Mouse (Mus musculus) ovary, adult 18-20 months (tissue): ENCODE results near the gene B3galt6.

Experiments used
- DNase-seq: peaks from one replicate; pipeline ENCODE4 v3.0.0; 2022; ENCODE audit warnings: low spot score, mixed read lengths

Gene B3galt6

GRCm38 (mm10) chr4:155992241-155992905 is at the start of gene B3galt6, which contains the start of gene Sdf4:
Gene B3galt6 (minus strand): TSS chr4:155992649.
Gene Sdf4 (plus strand): TSS chr4:155992872.
- DNase-seq: peak; percentile 89

- no peak for DNase-seq
These were observed 42.5 kb upstream of the B3galt6 start for GRCm38 (mm10) chr4:156034901-156035300.

- DNase-seq: no peak
These were observed 41.9 kb upstream of the B3galt6 start for GRCm38 (mm10) chr4:156034301-156034700.

GRCm38 (mm10) chr4:156033476-156034119 is 41.1 kb upstream of the B3galt6 start:
- no peak for DNase-seq

GRCm38 (mm10) chr4:156032856-156033255 is 40.4 kb upstream of the B3galt6 start:
- DNase-seq: no peak

- DNase-seq: peak; percentile 79
These were observed 39.3 kb upstream of the B3galt6 start for GRCm38 (mm10) chr4:156031593-156032391.

GRCm38 (mm10) chr4:156031255-156031592 is 38.8 kb upstream of the B3galt6 start:
- DNase-seq: no peak

GRCm38 (mm10) chr4:156030651-156031118 is 38.2 kb upstream of the B3galt6 start:
- DNase-seq: no peak

- no peak for DNase-seq
These were observed 36.1 kb upstream of the B3galt6 start for GRCm38 (mm10) chr4:156028580-156028979.

GRCm38 (mm10) chr4:156026013-156026412 is 33.6 kb upstream of the B3galt6 start, which contains the start of gene Tnfrsf18:
Gene Tnfrsf18 (plus strand): TSS chr4:156026164.
- DNase-seq: no peak

GRCm38 (mm10) chr4:156024184-156024583 is 31.7 kb upstream of the B3galt6 start:
- DNase-seq: no peak

- no peak for DNase-seq
These were observed 31.1 kb upstream of the B3galt6 start for GRCm38 (mm10) chr4:156023520-156023919.

GRCm38 (mm10) chr4:156021942-156022419 is 29.5 kb upstream of the B3galt6 start:
- DNase-seq: no peak

- no peak for DNase-seq
These were observed 28.9 kb upstream of the B3galt6 start for GRCm38 (mm10) chr4:156021381-156021780.

- no peak for DNase-seq
These were observed 27.3 kb upstream of the B3galt6 start for GRCm38 (mm10) chr4:156019771-156020170.

GRCm38 (mm10) chr4:156014436-156014835 is 22.0 kb upstream of the B3galt6 start:
- DNase-seq: no peak

- DNase-seq: no peak
These were observed 21.2 kb upstream of the B3galt6 start, which contains the start of gene Tnfrsf4 for GRCm38 (mm10) chr4:156013637-156014036. Gene Tnfrsf4 (plus strand): TSS chr4:156013843.

GRCm38 (mm10) chr4:156008369-156008768 is 15.9 kb upstream of the B3galt6 start:
- DNase-seq: no peak

- no peak for DNase-seq
These were observed 11.7 kb upstream of the B3galt6 start for GRCm38 (mm10) chr4:156004109-156004508.

GRCm38 (mm10) chr4:155993606-155994005 is 1.2 kb upstream of the B3galt6 start:
- no peak for DNase-seq

GRCm38 (mm10) chr4:155992906-155993547 is 578 bp upstream of the B3galt6 start:
- DNase-seq: no peak

- peak; percentile 20 for DNase-seq
These were observed 580 bp downstream of the B3galt6 start for GRCm38 (mm10) chr4:155991908-155992230.
